Mouse (Mus musculus) cerebellum, postnatal 36 days (tissue): Measurements from ENCODE around the gene Zfp212.
"Not testable (repeated sequence)": the region's sequence is repeated elsewhere in the genome, so short reads cannot be mapped to it uniquely, and the experiment has no call there.

Source experiments
- DNase-seq, 2 experiments: peaks; one replicate each; pipeline ENCODE4 v3.0.0; 2021 to 2022; ENCODE audit warnings: mixed read lengths in 2 of 2

Gene Zfp212

DNA sequence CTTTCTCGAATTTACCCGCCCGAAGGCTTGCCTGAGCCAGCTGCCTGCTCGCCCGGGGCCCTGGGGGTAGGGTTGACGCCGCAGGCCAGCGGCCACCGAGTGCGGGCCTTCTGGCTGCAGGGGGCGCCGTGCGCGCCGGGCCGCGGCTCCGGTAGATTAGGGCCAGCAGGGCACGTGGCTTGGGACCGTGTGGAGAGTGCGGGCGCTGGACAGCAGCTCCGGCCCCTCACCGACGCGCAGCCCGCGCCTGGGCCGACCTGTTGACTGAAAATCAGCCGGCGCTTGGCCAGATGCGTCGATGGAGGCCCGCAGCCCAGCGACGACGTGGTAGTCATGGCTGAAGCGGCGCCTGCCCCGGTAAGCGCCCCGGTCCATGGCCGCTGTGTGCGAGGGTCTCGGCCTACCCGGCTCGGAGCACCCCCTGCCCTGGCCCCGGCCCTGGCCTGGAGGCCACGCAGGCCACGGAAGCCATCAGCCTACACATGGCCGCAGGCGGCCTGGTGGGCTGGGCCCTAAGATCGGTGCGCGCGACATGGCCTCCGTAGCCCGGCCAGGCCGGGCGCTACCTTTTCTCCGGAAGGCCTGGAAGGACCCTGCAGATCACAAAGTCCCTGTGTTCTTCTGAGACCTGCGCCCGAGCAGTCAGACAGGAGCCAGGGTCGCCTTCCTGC is 22.9 kb downstream of the Zfp212 start:
- DNase-seq, result peak; percentile 60 to 70

DNA sequence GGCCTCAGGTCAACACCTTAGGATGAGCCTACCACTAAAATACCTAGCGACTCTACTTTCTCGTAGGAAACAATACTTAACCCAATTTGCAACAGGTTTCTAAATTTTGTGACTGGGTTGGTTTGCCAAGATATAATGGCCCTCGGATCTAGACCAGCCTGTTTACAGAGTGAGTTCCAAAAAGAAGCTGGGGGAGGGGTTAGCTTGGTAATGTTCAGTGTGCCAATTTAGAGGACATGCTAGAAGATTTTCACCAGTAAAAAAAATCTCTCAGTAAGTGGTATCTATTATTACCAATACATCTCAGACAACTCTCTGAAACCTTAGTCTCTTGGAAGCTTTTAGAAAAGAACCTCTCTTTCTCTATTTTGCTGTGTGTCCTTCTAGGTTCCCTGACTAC is 23.4 kb downstream of the Zfp212 start:
- DNase-seq, result no peak

DNA sequence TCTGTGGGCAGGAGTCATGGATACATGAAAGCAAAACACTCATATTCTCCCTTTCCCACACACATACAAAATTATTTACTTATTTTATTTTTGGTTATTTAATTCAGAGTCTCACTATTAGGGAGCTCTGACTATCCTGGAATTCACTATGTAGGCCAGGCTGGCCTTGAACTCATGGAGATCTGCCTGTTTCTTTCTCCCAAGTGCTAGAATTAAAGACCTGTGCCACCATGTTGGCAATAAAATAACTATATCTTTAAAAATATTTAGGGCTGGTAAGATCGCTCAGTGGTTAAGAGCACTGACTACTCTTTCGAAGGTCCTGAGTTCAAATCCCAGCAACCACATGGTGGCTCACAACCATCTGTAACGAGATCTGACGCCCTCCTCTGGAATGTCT is 27.1 kb downstream of the Zfp212 start:
- no peak for DNase-seq

DNA sequence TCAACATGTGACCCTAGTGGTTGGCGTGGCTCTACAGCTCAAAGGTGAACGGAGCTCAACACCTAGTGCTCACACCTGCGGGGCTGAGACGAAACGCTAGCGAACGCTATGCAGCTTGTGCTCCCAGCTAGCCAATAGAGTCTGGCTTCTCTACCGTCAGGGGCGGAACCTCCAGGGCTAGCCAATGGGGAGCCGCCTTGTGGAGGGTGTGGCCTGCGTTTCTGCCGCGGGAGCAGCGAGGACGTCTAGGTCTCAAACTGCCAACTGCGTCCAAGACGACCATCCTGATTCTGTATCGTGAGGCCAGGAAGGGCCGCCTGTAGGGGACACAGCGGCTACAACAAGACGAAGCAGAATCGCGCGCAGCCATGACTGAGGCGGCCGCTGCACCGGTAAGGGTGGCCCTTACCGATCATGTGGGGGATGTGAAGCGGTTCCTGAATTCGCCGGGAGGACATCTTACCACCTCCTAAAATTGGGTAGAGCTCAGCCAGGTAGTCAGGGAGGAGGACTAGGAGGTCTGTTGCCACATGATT is 33.0 kb downstream of the Zfp212 start, which contains the start of gene Zfp956:
TSS of gene Zfp956 (plus strand) at position 200 of the 536 bp plus-strand sequence.
- peak; percentile 95 to 96 for DNase-seq

DNA sequence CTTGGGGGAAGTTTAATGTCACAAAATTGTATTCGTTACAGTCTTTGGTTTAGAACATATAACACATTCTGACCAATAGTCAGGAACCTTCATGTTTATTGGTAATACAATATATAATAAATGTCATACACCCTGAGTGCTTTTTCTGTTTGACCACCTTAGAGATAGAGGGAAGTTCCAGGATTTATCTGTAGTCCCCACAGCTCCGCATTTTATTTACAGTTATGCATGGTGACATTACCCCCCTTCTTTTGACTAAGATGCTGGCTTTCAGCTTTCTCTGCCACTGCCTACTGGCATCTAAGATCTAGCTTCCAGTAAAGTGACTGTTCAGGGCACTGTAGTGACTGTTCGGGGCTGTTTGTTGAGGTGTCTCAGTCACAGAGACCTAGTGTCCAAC is 34.1 kb downstream of the Zfp212 start:
- no peak for DNase-seq

DNA sequence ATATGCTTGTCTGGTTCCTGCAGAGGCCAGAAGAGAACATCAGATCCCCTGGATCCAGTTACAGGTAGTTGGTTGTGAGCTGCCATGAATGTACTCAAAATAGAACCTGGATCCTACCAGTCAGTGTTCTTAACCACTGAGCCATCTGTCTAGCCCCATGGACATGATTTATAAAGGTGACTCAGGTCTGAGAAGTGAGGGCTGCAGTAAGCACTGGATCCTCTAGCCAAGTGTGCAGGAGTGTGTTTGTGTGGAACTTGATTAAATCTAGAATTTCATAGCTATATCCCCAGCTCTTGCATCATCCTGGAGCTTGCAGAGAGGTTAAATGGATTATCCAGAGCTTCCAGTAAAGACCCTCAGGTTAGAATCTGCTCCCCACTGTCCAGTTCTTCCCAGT is 37.5 kb downstream of the Zfp212 start:
- DNase-seq, result no peak

DNA sequence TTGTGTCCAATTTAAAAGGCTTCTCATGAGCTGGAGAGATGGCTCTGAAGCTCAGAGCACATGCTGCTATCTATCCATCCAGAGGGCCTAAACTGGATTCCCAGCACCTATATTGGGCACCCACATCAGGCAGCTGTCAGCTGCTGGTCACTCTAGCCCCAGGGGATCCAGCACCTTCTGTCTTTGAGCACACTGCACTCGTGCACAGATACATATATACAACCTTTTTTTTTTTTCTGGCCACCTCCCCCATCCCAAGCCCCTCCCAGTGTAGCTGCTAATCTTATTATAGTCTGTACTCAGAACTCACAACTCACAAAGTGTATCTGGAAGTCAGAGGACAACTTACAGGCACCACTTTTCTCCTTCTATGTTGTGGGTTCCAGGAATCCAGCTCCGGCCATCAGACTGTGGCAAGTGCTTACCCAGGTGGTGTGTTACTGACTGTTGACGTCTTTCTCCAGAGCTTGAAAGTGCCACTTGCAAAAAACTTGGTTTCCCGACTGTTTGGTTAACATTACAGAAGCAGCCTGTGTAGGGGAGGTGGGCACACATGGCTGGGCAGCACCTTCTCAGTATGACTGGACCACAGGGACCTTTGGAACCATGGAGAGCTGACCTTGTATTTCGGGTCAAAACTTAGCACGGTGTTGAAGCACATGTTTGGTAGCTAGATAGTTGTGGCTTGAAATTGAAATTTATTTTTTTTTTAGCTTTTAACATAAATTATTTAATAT is 40.6 kb downstream of the Zfp212 start:
- no peak for DNase-seq

DNA sequence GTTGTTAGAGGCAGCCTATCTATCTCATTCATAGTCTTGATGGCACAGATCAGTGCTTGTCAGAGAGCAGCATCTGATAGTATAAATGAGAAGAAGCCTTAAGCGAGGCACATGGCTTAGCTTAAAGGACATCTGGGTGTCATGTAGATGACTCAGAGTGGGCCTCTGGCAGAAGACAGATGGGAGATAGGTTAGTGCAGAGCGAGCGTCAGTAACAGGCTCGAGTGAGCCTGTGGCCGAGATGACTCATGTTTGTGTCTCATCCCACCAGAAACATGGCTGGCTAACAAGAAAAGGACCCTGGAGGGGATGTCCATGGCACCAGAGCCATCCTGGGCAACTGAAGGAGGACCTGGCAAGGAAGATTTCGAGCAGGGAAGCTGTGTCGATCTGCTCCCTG is 42.8 kb downstream of the Zfp212 start:
- no peak for DNase-seq

DNA sequence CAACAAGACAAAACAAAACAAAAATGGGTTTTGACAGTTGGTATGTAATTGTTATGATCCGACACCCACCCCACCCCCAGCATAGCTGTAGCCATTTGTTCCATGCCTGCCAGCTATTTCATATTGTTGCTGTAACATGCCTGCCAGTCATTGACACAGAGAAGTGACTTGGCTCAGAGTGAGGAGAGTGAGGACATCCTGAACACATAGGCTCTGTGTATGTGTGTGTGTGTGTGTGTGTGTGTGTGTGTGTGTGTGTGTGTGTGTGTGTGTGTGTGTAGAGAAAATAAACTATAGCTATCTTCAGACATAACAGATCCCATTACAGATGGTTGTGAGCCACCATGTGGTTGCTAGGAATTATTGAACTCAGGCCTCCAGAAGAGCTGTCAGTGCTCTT is 47.9 kb downstream of the Zfp212 start:
- not testable (repeated sequence) for DNase-seq

DNA sequence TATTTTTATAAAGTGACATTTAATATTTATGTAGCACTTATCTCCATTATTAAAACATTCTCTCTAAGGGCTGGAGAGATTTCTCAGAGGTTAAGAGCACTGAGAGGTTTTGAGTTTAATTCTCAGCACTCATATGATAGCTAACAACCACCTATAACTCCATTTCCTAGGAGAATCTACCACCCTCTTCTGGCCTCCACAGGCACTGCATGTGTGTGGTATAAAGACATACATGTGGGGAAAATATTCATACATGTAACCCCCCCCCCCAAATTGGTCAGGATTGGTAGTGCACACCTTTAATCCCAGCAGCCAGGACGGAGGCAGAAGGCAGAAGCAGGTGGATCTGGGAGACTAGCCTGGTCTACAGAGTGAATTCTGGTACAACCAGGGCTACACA is 54.3 kb downstream of the Zfp212 start:
- no peak for DNase-seq

DNA sequence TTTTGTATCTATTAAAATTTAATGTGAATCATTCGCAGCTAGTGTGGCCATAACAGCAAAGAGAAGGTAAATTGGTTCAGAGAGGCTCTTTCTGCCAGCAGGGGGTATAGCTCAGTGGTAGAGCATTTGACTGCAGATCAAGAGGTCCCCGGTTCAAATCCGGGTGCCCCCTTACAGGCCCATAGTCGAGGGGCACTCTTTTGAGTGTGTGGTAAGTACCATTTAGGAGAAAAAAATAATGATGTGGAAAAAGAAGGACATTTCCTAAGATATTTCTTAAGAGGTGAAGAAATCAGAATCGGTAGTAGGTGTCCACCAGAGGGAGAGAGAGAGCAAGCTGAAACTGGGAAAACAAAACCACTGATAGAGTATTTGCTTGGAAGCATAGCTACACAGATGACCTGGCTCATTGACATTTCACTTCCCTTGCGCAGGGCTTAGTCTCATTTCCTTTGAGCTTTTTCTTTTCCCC is 58.7 kb downstream of the Zfp212 start:
- DNase-seq, result peak; percentile 75 to 85
